ENCODE assay signal across 11 mouse cellular contexts in genomic region chr7:37845201-37845600, GRCm38 (mm10).
"Had no signal": no experiment of that assay in that cellular context is flagged by ENCODE, and none has a peak within 500 bp of the region (broad histone marks: within the 10 kb centered on the region; RNA-seq: fewer than 3 reads in every experiment).

No protein-coding gene starts in this region.

- H3K27ac ChIP-seq: kidney, embryonic 15.5 days; left cerebral cortex, adult 2 months; limb, embryonic 15.5 days; liver, embryonic 12.5 days; midbrain, embryonic 10.5 days; neural tube, embryonic 12.5 days had no signal

- H3K4me2 ChIP-seq: kidney, embryonic 15.5 days; limb, embryonic 15.5 days; liver, embryonic 12.5 days; neural tube, embryonic 12.5 days had no signal

- ATAC-seq: hindbrain, embryonic 16.5 days; inflammation-experienced regulatory T-cells, adult 6 months; liver, embryonic 12.5 days had no signal

- H3K9me3 ChIP-seq: kidney, embryonic 15.5 days; limb, embryonic 15.5 days; liver, embryonic 12.5 days; midbrain, embryonic 10.5 days; neural tube, embryonic 12.5 days had no signal

- H3K9ac ChIP-seq: kidney, embryonic 15.5 days; limb, embryonic 15.5 days; liver, embryonic 12.5 days; neural tube, embryonic 12.5 days had no signal

- H3K36me3 ChIP-seq: kidney, embryonic 15.5 days; limb, embryonic 15.5 days; liver, embryonic 12.5 days; midbrain, embryonic 10.5 days; neural tube, embryonic 12.5 days had no signal

- DNase-seq: lung, postnatal 14 days; midbrain, embryonic 14.5 days; thymus, postnatal 4 days had no signal

- H3K4me3 ChIP-seq: kidney, embryonic 15.5 days; left cerebral cortex, adult 2 months; limb, embryonic 15.5 days; liver, embryonic 12.5 days; midbrain, embryonic 10.5 days; neural tube, embryonic 12.5 days had no signal

- H3K4me1 ChIP-seq: liver, embryonic 12.5 days had no signal

- H3K27me3 ChIP-seq: kidney, embryonic 15.5 days; limb, embryonic 15.5 days; liver, embryonic 12.5 days; neural tube, embryonic 12.5 days had no signal
